Mouse (Mus musculus): ENCODE data around the gene Tma7. TPM values are rescaled to one million over a fixed set of nuclear protein-coding genes. Genes with fewer than 3 reads are reported as not detected.
A peak's percentile ranks its signal among the peaks of the same experiment; 100 is the strongest.

Gene Tma7
- polyA plus RNA-seq, 2 experiments, result 191 to 664 TPM

GRCm38 (mm10) chr9:109073661-109074573 is 8.5 kb downstream of the Tma7 start, which contains the start of gene Atrip:
Gene Atrip, minus strand, starts transcription at chr9:109074124.
- Histone ChIP-seq H3K4me3 (replicated peaks; ENCODE audit: low read length) (peak within 1 kb of the TSS; percentile 84), H3K9me3 (ENCODE audit: control insufficient read depth, low read length) (no peaks in the 10 kb centered on the region), H3K4me2 (replicated peaks; ENCODE audit: low read depth, low read length, severe bottlenecking) (peak within 1 kb of the TSS; percentile 89), H3K9ac (ENCODE audit: low read depth, low read length, severe bottlenecking) (peak within 1 kb of the TSS; percentile 86), H3K27me3 (ENCODE audit: control insufficient read depth, insufficient read depth, low read length) (no peaks in the 10 kb centered on the region), H3K4me1 (ENCODE audit: control insufficient read depth, insufficient read depth, low read length) (peaks cover 9% of the 10 kb centered on the region), H3K36me3 (ENCODE audit: control insufficient read depth, insufficient read depth, low read length) (peaks cover 35% of the 10 kb centered on the region), H3K27ac (replicated peaks; ENCODE audit: low read depth, low read length) (peak within 1 kb of the TSS; percentile 76)
- TF ChIP-seq POLR2A (IDR thresholded peaks at IDR 0.05; ENCODE audit: borderline replicate concordance, extremely low read depth, insufficient read depth, insufficient read length), result peak; percentile 67; the same call in 1 of the 2 replicates
- WGBS, result under 1% methylated on average over 57 of the region's 57 CpGs
- DNase-seq (ENCODE audit: low spot score), result peak; percentile 89
- peak; percentile 98 for ATAC-seq (ENCODE audit: low FRiP score, low read depth)

GRCm38 (mm10) chr9:109068095-109068735 is 14.2 kb downstream of the Tma7 start:
- H3K27ac ChIP-seq (replicated peaks; ENCODE audit: low read depth, low read length), result no peak overlapping the region
- WGBS, result 97% methylated on average over 3 of the region's 3 CpGs
- peaks cover 5% of the 10 kb centered on the region; the same call in 1 of the 2 replicates for H3K4me1 ChIP-seq (ENCODE audit: control insufficient read depth, insufficient read depth, low read length)
- TF ChIP-seq POLR2A (IDR thresholded peaks at IDR 0.05; ENCODE audit: borderline replicate concordance, extremely low read depth, insufficient read depth, insufficient read length), result no peak
- ATAC-seq (ENCODE audit: low FRiP score, low read depth) (no peak), DNase-seq (ENCODE audit: low spot score) (no peak)
- no peaks in the 10 kb centered on the region for H3K27me3 ChIP-seq (ENCODE audit: control insufficient read depth, insufficient read depth, low read length)
- no peak overlapping the region for H3K9ac ChIP-seq (ENCODE audit: low read depth, low read length, severe bottlenecking)
- no peak overlapping the region for H3K4me3 ChIP-seq (replicated peaks; ENCODE audit: low read length)
- H3K4me2 ChIP-seq (replicated peaks; ENCODE audit: low read depth, low read length, severe bottlenecking), result no peak overlapping the region
- H3K36me3 ChIP-seq (ENCODE audit: control insufficient read depth, insufficient read depth, low read length), result peaks cover 86% of the 10 kb centered on the region
- no peaks in the 10 kb centered on the region for H3K9me3 ChIP-seq (ENCODE audit: control insufficient read depth, low read length)

GRCm38 (mm10) chr9:109060898-109061295 is 21.5 kb downstream of the Tma7 start:
- H3K36me3 ChIP-seq (ENCODE audit: control insufficient read depth, insufficient read depth, low read length), result peaks cover 76% of the 10 kb centered on the region
- ATAC-seq (ENCODE audit: low FRiP score, low read depth) (no peak), DNase-seq (ENCODE audit: low spot score) (no peak)
- no peak for TF ChIP-seq POLR2A (IDR thresholded peaks at IDR 0.05; ENCODE audit: borderline replicate concordance, extremely low read depth, insufficient read depth, insufficient read length)
- H3K27me3 ChIP-seq (ENCODE audit: control insufficient read depth, insufficient read depth, low read length), result no peaks in the 10 kb centered on the region
- no peak overlapping the region for H3K27ac ChIP-seq (replicated peaks; ENCODE audit: low read depth, low read length)
- 91% methylated on average over 5 of the region's 5 CpGs for WGBS
- H3K4me3 ChIP-seq (replicated peaks; ENCODE audit: low read length), result no peak overlapping the region
- H3K9me3 ChIP-seq (ENCODE audit: control insufficient read depth, low read length), result no peaks in the 10 kb centered on the region
- peaks cover 10% of the 10 kb centered on the region; the same call in 1 of the 2 replicates for H3K4me1 ChIP-seq (ENCODE audit: control insufficient read depth, insufficient read depth, low read length)
- H3K9ac ChIP-seq (ENCODE audit: low read depth, low read length, severe bottlenecking), result no peak overlapping the region
- H3K4me2 ChIP-seq (replicated peaks; ENCODE audit: low read depth, low read length, severe bottlenecking), result no peak overlapping the region

GRCm38 (mm10) chr9:109060184-109060897 is 22.0 kb downstream of the Tma7 start:
- WGBS, result 91% methylated on average over 16 of the region's 16 CpGs
- no peaks in the 10 kb centered on the region for H3K9me3 ChIP-seq (ENCODE audit: control insufficient read depth, low read length)
- H3K36me3 ChIP-seq (ENCODE audit: control insufficient read depth, insufficient read depth, low read length), result peaks cover 73% of the 10 kb centered on the region
- no peak overlapping the region for H3K4me3 ChIP-seq (replicated peaks; ENCODE audit: low read length)
- ATAC-seq (ENCODE audit: low FRiP score, low read depth) (no peak), DNase-seq (ENCODE audit: low spot score) (no peak)
- peaks cover 10% of the 10 kb centered on the region; the same call in 1 of the 2 replicates for H3K4me1 ChIP-seq (ENCODE audit: control insufficient read depth, insufficient read depth, low read length)
- H3K27me3 ChIP-seq (ENCODE audit: control insufficient read depth, insufficient read depth, low read length), result no peaks in the 10 kb centered on the region
- H3K27ac ChIP-seq (replicated peaks; ENCODE audit: low read depth, low read length), result no peak overlapping the region
- H3K4me2 ChIP-seq (replicated peaks; ENCODE audit: low read depth, low read length, severe bottlenecking), result 0 out of 2 replicates have a peak overlapping the region, but pooled peaks have one; percentile 56
- H3K9ac ChIP-seq (ENCODE audit: low read depth, low read length, severe bottlenecking), result no peak overlapping the region
- TF ChIP-seq POLR2A (IDR thresholded peaks at IDR 0.05; ENCODE audit: borderline replicate concordance, extremely low read depth, insufficient read depth, insufficient read length), result no peak

All from limb, embryonic 14.5 days (tissue).